Mouse (Mus musculus): Measurements from ENCODE around the gene Gm28042. TPM values are rescaled to one million over a fixed set of nuclear protein-coding genes. Genes with fewer than 3 reads are reported as not detected.
A peak's percentile ranks its signal among the peaks of the same experiment; 100 is the strongest.

Gene Gm28042
- polyA plus RNA-seq, 1 experiment, result 3.4 TPM

- TF ChIP-seq CTCF (IDR thresholded peaks at IDR 0.05; ENCODE audit: borderline replicate concordance, insufficient read depth, low read length) (no peak), POLR2A (IDR thresholded peaks at IDR 0.05; ENCODE audit: low read depth, low read length) (no peak)
- H3K4me1 ChIP-seq (ENCODE audit: control insufficient read depth, insufficient read depth, low read length), result no peaks in the 10 kb centered on the region
- no peak overlapping the region for H3K4me3 ChIP-seq (ENCODE audit: insufficient read depth, low read length)
- no peak overlapping the region for H3K27ac ChIP-seq (ENCODE audit: insufficient read depth, low read length)
Observed at GRCm38 (mm10) chr2:120007680-120008210, 19.5 kb upstream of the Gm28042 start.

DNA sequence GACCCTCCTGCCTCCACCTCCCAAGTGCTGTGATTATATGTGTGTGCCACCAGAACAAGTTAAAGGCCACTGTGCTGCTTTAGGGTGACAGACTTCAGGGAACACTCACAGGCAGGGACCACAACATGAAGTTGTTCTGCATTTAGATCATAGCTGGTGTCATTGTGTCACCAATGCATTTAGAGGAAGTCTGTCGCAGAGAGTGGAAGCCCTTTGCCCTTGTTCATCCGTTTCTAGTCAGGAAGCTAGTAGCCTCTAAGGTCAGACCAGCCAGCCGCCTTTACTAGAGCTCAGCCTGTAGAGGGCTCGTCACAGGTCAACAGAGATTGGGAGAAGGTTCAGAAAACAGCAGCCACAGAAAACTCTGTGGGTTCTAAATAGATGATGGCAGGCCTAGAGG is 18.6 kb upstream of the Gm28042 start:
- TF ChIP-seq POLR2A (IDR thresholded peaks at IDR 0.05; ENCODE audit: low read depth, low read length) (no peak), CTCF (IDR thresholded peaks at IDR 0.05; ENCODE audit: borderline replicate concordance, insufficient read depth, low read length) (no peak)
- Histone ChIP-seq H3K4me1 (ENCODE audit: control insufficient read depth, insufficient read depth, low read length) (no peaks in the 10 kb centered on the region), H3K4me3 (ENCODE audit: insufficient read depth, low read length) (no peak overlapping the region), H3K27ac (ENCODE audit: insufficient read depth, low read length) (no peak overlapping the region)

GRCm38 (mm10) chr2:120011462-120012200 is 15.7 kb upstream of the Gm28042 start:
- no peaks in the 10 kb centered on the region for H3K4me1 ChIP-seq (ENCODE audit: control insufficient read depth, insufficient read depth, low read length)
- no peak overlapping the region for H3K4me3 ChIP-seq (ENCODE audit: insufficient read depth, low read length)
- no peak overlapping the region for H3K27ac ChIP-seq (ENCODE audit: insufficient read depth, low read length)
- TF ChIP-seq CTCF (IDR thresholded peaks at IDR 0.05; ENCODE audit: borderline replicate concordance, insufficient read depth, low read length) (peak; percentile 47; the same call in 1 of the 2 replicates), POLR2A (IDR thresholded peaks at IDR 0.05; ENCODE audit: low read depth, low read length) (no peak)

DNA sequence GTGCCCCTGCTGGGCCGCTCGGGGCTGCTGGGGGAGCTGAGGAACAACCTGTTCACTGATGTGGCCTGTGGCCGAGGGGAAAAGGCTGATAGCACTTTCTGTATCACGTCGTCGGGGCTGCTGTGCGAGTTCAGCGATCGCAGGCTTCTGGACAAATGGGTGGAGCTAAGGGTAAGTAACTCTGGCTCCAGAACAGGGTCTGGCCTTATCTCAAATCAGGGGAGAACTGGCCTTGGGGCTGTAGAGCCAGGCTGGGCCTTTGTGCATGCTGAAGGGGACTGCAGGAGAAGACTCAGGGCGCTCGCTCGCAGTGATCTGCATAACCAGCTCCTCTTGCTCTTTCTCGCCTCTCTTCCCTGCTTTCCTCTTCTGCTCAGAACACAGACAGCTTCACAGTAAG is 14.4 kb upstream of the Gm28042 start:
- Histone ChIP-seq H3K4me3 (ENCODE audit: insufficient read depth, low read length) (no peak overlapping the region), H3K4me1 (ENCODE audit: control insufficient read depth, insufficient read depth, low read length) (no peaks in the 10 kb centered on the region), H3K27ac (ENCODE audit: insufficient read depth, low read length) (no peak overlapping the region)
- no peak for TF ChIP-seq CTCF (IDR thresholded peaks at IDR 0.05; ENCODE audit: borderline replicate concordance, insufficient read depth, low read length)
- no peak for TF ChIP-seq POLR2A (IDR thresholded peaks at IDR 0.05; ENCODE audit: low read depth, low read length)

GRCm38 (mm10) chr2:120013831-120014486 is 13.3 kb upstream of the Gm28042 start:
- no peaks in the 10 kb centered on the region for H3K4me1 ChIP-seq (ENCODE audit: control insufficient read depth, insufficient read depth, low read length)
- H3K4me3 ChIP-seq (ENCODE audit: insufficient read depth, low read length), result no peak overlapping the region
- no peak overlapping the region for H3K27ac ChIP-seq (ENCODE audit: insufficient read depth, low read length)
- TF ChIP-seq CTCF (IDR thresholded peaks at IDR 0.05; ENCODE audit: borderline replicate concordance, insufficient read depth, low read length) (no peak), POLR2A (IDR thresholded peaks at IDR 0.05; ENCODE audit: low read depth, low read length) (no peak)

DNA sequence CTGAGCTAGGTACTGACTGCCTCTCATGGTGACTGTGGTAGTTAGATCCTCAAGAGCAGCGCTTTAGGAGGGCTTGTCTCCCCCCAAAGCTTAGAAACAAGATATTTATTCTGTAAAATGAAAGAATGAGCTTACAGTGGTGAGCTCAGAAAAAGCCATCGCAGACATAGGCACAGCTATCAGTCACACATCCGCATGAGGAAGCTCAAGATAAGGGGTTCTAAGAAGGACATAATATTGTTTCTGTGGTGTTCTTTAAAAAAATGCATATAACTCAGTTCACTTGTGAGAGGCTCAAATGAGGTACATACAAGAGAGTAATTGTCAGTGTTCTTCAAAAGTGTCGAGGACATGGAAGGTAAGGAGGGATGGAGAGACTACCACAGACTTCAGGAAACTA is 11.4 kb upstream of the Gm28042 start:
- Histone ChIP-seq H3K27ac (ENCODE audit: insufficient read depth, low read length) (no peak overlapping the region), H3K4me3 (ENCODE audit: insufficient read depth, low read length) (no peak overlapping the region), H3K4me1 (ENCODE audit: control insufficient read depth, insufficient read depth, low read length) (no peaks in the 10 kb centered on the region)
- TF ChIP-seq CTCF (IDR thresholded peaks at IDR 0.05; ENCODE audit: borderline replicate concordance, insufficient read depth, low read length) (no peak), POLR2A (IDR thresholded peaks at IDR 0.05; ENCODE audit: low read depth, low read length) (no peak)

DNA sequence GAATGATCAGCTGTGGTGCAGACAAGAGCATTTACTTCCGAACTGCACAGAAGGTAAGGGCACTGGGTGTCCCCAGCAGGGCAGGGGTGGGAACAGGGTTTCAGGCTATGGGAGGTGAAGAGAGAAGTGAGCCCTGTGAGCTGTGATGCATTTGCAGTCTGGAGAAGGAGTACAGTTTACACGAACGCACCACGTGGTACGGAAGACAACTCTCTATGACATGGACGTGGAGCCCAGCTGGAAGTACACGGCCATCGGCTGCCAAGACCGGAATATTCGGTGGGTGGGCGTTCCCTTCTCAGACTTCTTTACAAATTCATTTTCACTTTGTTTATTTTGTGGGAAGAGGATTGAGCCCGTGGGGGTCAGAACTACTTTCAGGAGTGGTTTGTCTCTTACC is 9.7 kb upstream of the Gm28042 start:
- Histone ChIP-seq H3K4me1 (ENCODE audit: control insufficient read depth, insufficient read depth, low read length) (no peaks in the 10 kb centered on the region), H3K4me3 (ENCODE audit: insufficient read depth, low read length) (no peak overlapping the region), H3K27ac (ENCODE audit: insufficient read depth, low read length) (no peak overlapping the region)
- no peak for TF ChIP-seq POLR2A (IDR thresholded peaks at IDR 0.05; ENCODE audit: low read depth, low read length)
- TF ChIP-seq CTCF (IDR thresholded peaks at IDR 0.05; ENCODE audit: borderline replicate concordance, insufficient read depth, low read length), result no peak

- TF ChIP-seq CTCF (IDR thresholded peaks at IDR 0.05; ENCODE audit: borderline replicate concordance, insufficient read depth, low read length) (no peak), POLR2A (IDR thresholded peaks at IDR 0.05; ENCODE audit: low read depth, low read length) (no peak)
- Histone ChIP-seq H3K27ac (ENCODE audit: insufficient read depth, low read length) (no peak overlapping the region), H3K4me1 (ENCODE audit: control insufficient read depth, insufficient read depth, low read length) (peaks cover 5% of the 10 kb centered on the region), H3K4me3 (ENCODE audit: insufficient read depth, low read length) (no peak overlapping the region)
Observed at GRCm38 (mm10) chr2:120024337-120024736, 3.0 kb upstream of the Gm28042 start.

- TF ChIP-seq CTCF (IDR thresholded peaks at IDR 0.05; ENCODE audit: borderline replicate concordance, insufficient read depth, low read length), result no peak
- no peak; the same call in 1 of the 2 replicates for TF ChIP-seq POLR2A (IDR thresholded peaks at IDR 0.05; ENCODE audit: low read depth, low read length)
- H3K4me1 ChIP-seq (ENCODE audit: control insufficient read depth, insufficient read depth, low read length), result peaks cover 5% of the 10 kb centered on the region
- peak overlapping the region; percentile 66 for H3K4me3 ChIP-seq (ENCODE audit: insufficient read depth, low read length)
- peak overlapping the region; percentile 45 for H3K27ac ChIP-seq (ENCODE audit: insufficient read depth, low read length)
Observed at GRCm38 (mm10) chr2:120027950-120028331, 648 bp downstream of the Gm28042 start.

DNA sequence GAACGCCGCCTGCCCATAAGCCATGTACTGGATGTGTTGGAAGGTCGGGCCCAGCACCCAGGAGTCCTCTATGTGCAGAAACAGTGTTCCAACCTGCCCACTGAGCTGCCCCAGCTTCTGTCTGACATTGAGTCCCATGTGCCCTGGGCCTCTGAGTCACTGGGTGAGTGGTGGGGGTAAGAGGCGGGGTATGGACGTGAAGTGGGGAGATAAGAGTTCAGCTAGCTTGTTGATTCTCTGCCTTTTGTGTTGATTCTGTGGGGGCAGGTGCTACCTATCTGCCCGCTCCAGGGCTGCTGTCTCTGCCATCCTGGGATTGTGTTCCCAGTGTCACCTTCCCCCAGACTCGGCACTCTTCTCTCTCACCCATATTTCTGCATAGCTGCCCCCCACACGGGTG is 3.1 kb downstream of the Gm28042 start:
- TF ChIP-seq POLR2A (IDR thresholded peaks at IDR 0.05; ENCODE audit: low read depth, low read length), result no peak
- TF ChIP-seq CTCF (IDR thresholded peaks at IDR 0.05; ENCODE audit: borderline replicate concordance, insufficient read depth, low read length), result no peak
- no peak overlapping the region for H3K4me3 ChIP-seq (ENCODE audit: insufficient read depth, low read length)
- peaks cover 5% of the 10 kb centered on the region for H3K4me1 ChIP-seq (ENCODE audit: control insufficient read depth, insufficient read depth, low read length)
- H3K27ac ChIP-seq (ENCODE audit: insufficient read depth, low read length), result no peak overlapping the region

All from embryonic fibroblast, embryonic 13.5 days (primary cell).